Mouse (Mus musculus): Measurements from ENCODE around the gene Rnf103.
"Not testable (repeated sequence)": the region's sequence is repeated elsewhere in the genome, so short reads cannot be mapped to it uniquely, and the experiment has no call there.

Rnf103 gene

GRCm38 (mm10) chr6:71493675-71494340 is at the start of gene Rnf103:
Gene Rnf103, plus strand, starts transcription at chr6:71493894.
- in situ Hi-C loops (cut with MseI, MboI): no loop called here

- in situ Hi-C loops (cut with MseI, MboI): no loop called here
These were observed 48.9 kb upstream of the Rnf103 start for GRCm38 (mm10) chr6:71444756-71445155.

GRCm38 (mm10) chr6:71445560-71445959 is 48.1 kb upstream of the Rnf103 start:
- in situ Hi-C loops (cut with MseI, MboI): no loop called here

GRCm38 (mm10) chr6:71452792-71453191 is 40.9 kb upstream of the Rnf103 start:
- in situ Hi-C loops (cut with MseI, MboI): no loop called here

GRCm38 (mm10) chr6:71453983-71454739 is 39.5 kb upstream of the Rnf103 start:
- in situ Hi-C loops (cut with MseI, MboI): not testable (repeated sequence)

GRCm38 (mm10) chr6:71457956-71458608 is 35.6 kb upstream of the Rnf103 start:
- in situ Hi-C loops (cut with MseI, MboI): no loop called here

- in situ Hi-C loops (cut with MseI, MboI): no loop called here
These were observed 28.5 kb upstream of the Rnf103 start for GRCm38 (mm10) chr6:71465146-71465545.

- in situ Hi-C loops (cut with MseI, MboI): no loop called here
These were observed 25.9 kb upstream of the Rnf103 start for GRCm38 (mm10) chr6:71467766-71468165.

- in situ Hi-C loops (cut with MseI, MboI): no loop called here
These were observed 24.4 kb upstream of the Rnf103 start for GRCm38 (mm10) chr6:71469291-71469690.

GRCm38 (mm10) chr6:71471830-71472520 is 21.7 kb upstream of the Rnf103 start:
- in situ Hi-C loops (cut with MseI, MboI): no loop called here

GRCm38 (mm10) chr6:71472786-71473185 is 20.9 kb upstream of the Rnf103 start:
- in situ Hi-C loops (cut with MseI, MboI): no loop called here

- in situ Hi-C loops (cut with MseI, MboI): no loop called here
These were observed 18.1 kb upstream of the Rnf103 start for GRCm38 (mm10) chr6:71475604-71476003.

- in situ Hi-C loops (cut with MseI, MboI): no loop called here
These were observed 16.9 kb upstream of the Rnf103 start for GRCm38 (mm10) chr6:71476783-71477182.

- in situ Hi-C loops (cut with MseI, MboI): not testable (repeated sequence)
These were observed 14.7 kb upstream of the Rnf103 start for GRCm38 (mm10) chr6:71478816-71479568.

GRCm38 (mm10) chr6:71479588-71479987 is 14.1 kb upstream of the Rnf103 start:
- in situ Hi-C loops (cut with MseI, MboI): not testable (repeated sequence)

GRCm38 (mm10) chr6:71480136-71480535 is 13.6 kb upstream of the Rnf103 start:
- in situ Hi-C loops (cut with MseI, MboI): no loop called here

GRCm38 (mm10) chr6:71481136-71481535 is 12.6 kb upstream of the Rnf103 start:
- in situ Hi-C loops (cut with MseI, MboI): no loop called here

- in situ Hi-C loops (cut with MseI, MboI): no loop called here
These were observed 8.4 kb upstream of the Rnf103 start for GRCm38 (mm10) chr6:71485246-71485645.

GRCm38 (mm10) chr6:71486226-71486625 is 7.5 kb upstream of the Rnf103 start:
- in situ Hi-C loops (cut with MseI, MboI): no loop called here

- in situ Hi-C loops (cut with MseI, MboI): no loop called here
These were observed 6.8 kb upstream of the Rnf103 start for GRCm38 (mm10) chr6:71486867-71487266.

- in situ Hi-C loops (cut with MseI, MboI): no loop called here
These were observed 5.7 kb upstream of the Rnf103 start for GRCm38 (mm10) chr6:71487966-71488365.

All from mouse trophoblast stem cell (cell line).